9 mouse cellular contexts compared by ENCODE assay signal in genomic region chr5:32742149-32742548, GRCm38 (mm10). TPM values are rescaled to one million over a fixed set of nuclear protein-coding genes. Genes with fewer than 3 reads are reported as not detected.
A peak's percentile ranks its signal among the peaks of the same experiment; 100 is the strongest.
DNase-seq lines count a peak whose midpoint lies in the region; ATAC-seq and TF ChIP-seq lines count a peak whose summit lies in the region.
"Had no signal": no experiment of that assay in that cellular context is flagged by ENCODE, and none has a peak within 500 bp of the region (broad histone marks: within the 10 kb centered on the region; RNA-seq: fewer than 3 reads in every experiment).

No protein-coding gene starts in this region.

- H3K9me3 ChIP-seq in midbrain, embryonic 14.5 days (ENCODE audit: control insufficient read depth, low read length) = no peaks in the 10 kb centered on the region
- H3K9me3 ChIP-seq: stomach, embryonic 15.5 days had no signal

- H3K4me3 ChIP-seq in cerebellum, adult 2 months (replicated peaks; ENCODE audit: insufficient read depth, low read depth, low read length) = peak overlapping the region; percentile 19
- H3K4me3 ChIP-seq in midbrain, embryonic 14.5 days (replicated peaks; ENCODE audit: low read depth, low read length) = no peak overlapping the region
- H3K4me3 ChIP-seq: stomach, embryonic 15.5 days had no signal

- H3K9ac ChIP-seq in midbrain, embryonic 14.5 days (replicated peaks; ENCODE audit: low read length) = no peak overlapping the region; the same call in 1 of the 2 replicates
- H3K9ac ChIP-seq: stomach, embryonic 15.5 days had no signal

- peak; percentile 27; the same call in 1 of the 2 replicates for TF ChIP-seq POLR2A in cerebellum, adult 2 months (IDR thresholded peaks at IDR 0.05; ENCODE audit: borderline replicate concordance, insufficient read depth, low read length)

- DNase-seq in heart, adult 11 months = peak; percentile 91
- DNase-seq in heart, adult 8-10 months (ENCODE audit: low spot score) = no peak
- peak; percentile 73 to 75 for DNase-seq in cerebellum, adult 2 months
- DNase-seq in frontal cortex, adult 2 months (ENCODE audit: extremely low spot score in 1 of 2, low spot score in 1 of 2) = peak; percentile 79 to 90
- DNase-seq in left cerebral cortex, adult 11 months (ENCODE audit: low spot score) = peak; percentile 74
- peak; percentile 69 for DNase-seq in midbrain, embryonic 14.5 days
- no peak for DNase-seq in adrenal gland, postnatal 25 days
- DNase-seq in kidney, adult 8-10 months = no peak

- no peaks in the 10 kb centered on the region for H3K36me3 ChIP-seq in midbrain, embryonic 14.5 days (ENCODE audit: control insufficient read depth, insufficient read depth, low read length)

- no peak overlapping the region for H3K4me2 ChIP-seq in midbrain, embryonic 14.5 days (ENCODE audit: low read length)
- H3K4me2 ChIP-seq: stomach, embryonic 15.5 days had no signal

- peak; percentile 60; the same call in 1 of the 2 replicates for TF ChIP-seq CTCF in cerebellum, adult 2 months (IDR thresholded peaks at IDR 0.05; ENCODE audit: borderline replicate concordance, insufficient read depth, low read depth, low read length)

- H3K27ac ChIP-seq in cerebellum, adult 2 months (ENCODE audit: insufficient read depth, low read length) = peak overlapping the region; percentile 39
- peak overlapping the region; percentile 70 for H3K27ac ChIP-seq in midbrain, embryonic 14.5 days (replicated peaks; ENCODE audit: low read depth, low read length)
- H3K27ac ChIP-seq: stomach, embryonic 15.5 days had no signal

- H3K4me1 ChIP-seq in cerebellum, adult 2 months (ENCODE audit: control insufficient read depth, insufficient read depth, low read length) = peaks cover 29% of the 10 kb centered on the region
- H3K4me1 ChIP-seq in midbrain, embryonic 14.5 days (ENCODE audit: control insufficient read depth, insufficient read depth, low read length) = 0 out of 2 replicates have a peak, but pooled peaks cover 7% of the 10 kb centered on the region

- H3K27me3 ChIP-seq in cerebellum, adult 2 months (ENCODE audit: control insufficient read depth, insufficient read depth, low read length) = no peaks in the 10 kb centered on the region
- H3K27me3 ChIP-seq in midbrain, embryonic 14.5 days (ENCODE audit: control insufficient read depth, insufficient read depth, low read length) = no peaks in the 10 kb centered on the region
- H3K27me3 ChIP-seq: stomach, embryonic 15.5 days had no signal

- ATAC-seq in midbrain, embryonic 14.5 days (ENCODE audit: low FRiP score, low TSS enrichment) = no peak

- 19% methylated on average over 9 of the region's 9 CpGs for WGBS in cerebellum, adult 2 months
- 55% methylated on average over 9 of the region's 9 CpGs for WGBS in midbrain, embryonic 14.5 days

RNA-seq across cellular contexts. Expression of gene Pisd, which starts 43.3 kb away (rescaled TPM):
- total RNA-seq in heart, adult 8-10 months (2022) = 10 to 100 TPM; 28.9 to 38.1 (median 32.7) TPM
- polyA plus RNA-seq in cerebellum, adult 2 months (2012; rRNA removed) = 60.3 and 62.9 TPM in 2 replicates
- 71.7 and 78.7 TPM in 2 replicates for polyA plus RNA-seq in frontal cortex, adult 2 months (2012; rRNA removed)
- polyA plus RNA-seq in midbrain, embryonic 14.5 days (2014; fragmentation: Nextera tagmentation; extraction: Ambion mirVana) = 106 and 114 TPM in 2 replicates
- 60.3 and 60.9 TPM in 2 replicates for total RNA-seq in adrenal gland, postnatal 25 days (2021)

Comparison
In these comparisons a context has a peak if more than half of its experiments do, and no peak if none do; other contexts are left out.
1. DNase-seq: peak in heart, adult 11 months (single experiment), cerebellum, adult 2 months (2 of 2), frontal cortex, adult 2 months (2 of 2), left cerebral cortex, adult 11 months (single experiment) and midbrain, embryonic 14.5 days (single experiment); none in heart, adult 8-10 months (single experiment), adrenal gland, postnatal 25 days (single experiment) and kidney, adult 8-10 months (0 of 2).